Mouse (Mus musculus) spleen, embryonic (tissue): ENCODE measurements at regions not wholly inside any gene's neighbourhood (a gene's known extent, or its start where the extent isn't known, plus 50 kb on each side); places are given as distances from the start of the nearest gene placed in this dataset.

ENCODE experiments used
- CTCF ChIA-PET: fragments of 350-600 bp; sonication (Branson Sonifier 250); formaldehyde crosslinking; loops from one replicate; lab custom pipeline; 2022; lab: Charles Lee

GRCm38 (mm10) chr4:54704696-54705095 lies 240.2 kb upstream of the Zfp462 start:
- CTCF ChIA-PET, result no interaction called here

GRCm38 (mm10) chr4:54709751-54710150 lies 235.1 kb upstream of the Zfp462 start:
- CTCF ChIA-PET, result no interaction called here

- CTCF ChIA-PET, result interaction anchor here (0.7 kb wide), 1 partner anchor 334 kb away, joined by 3 read pairs; no protein-coding TSS in a partner anchor
Measured at GRCm38 (mm10) chr4:54712929-54713328, 231.9 kb upstream of the Zfp462 start.

- CTCF ChIA-PET, result no interaction called here
Measured at GRCm38 (mm10) chr4:54714612-54715342, 230.1 kb upstream of the Zfp462 start.

- CTCF ChIA-PET, result no interaction called here
Measured at GRCm38 (mm10) chr4:54718083-54718482, 226.8 kb upstream of the Zfp462 start.

- CTCF ChIA-PET, result no interaction called here
Measured at GRCm38 (mm10) chr4:54739001-54739400, 205.8 kb upstream of the Zfp462 start.

- CTCF ChIA-PET, result no interaction called here
Measured at GRCm38 (mm10) chr4:54751458-54751857, 193.4 kb upstream of the Zfp462 start.

- CTCF ChIA-PET, result no interaction called here
Measured at GRCm38 (mm10) chr4:54756441-54756840, 188.4 kb upstream of the Zfp462 start.

- CTCF ChIA-PET, result interaction anchor here (0.7 kb wide), 1 partner anchor 84 kb away, joined by 3 read pairs; no protein-coding TSS in a partner anchor
Measured at GRCm38 (mm10) chr4:54757715-54758500, 186.9 kb upstream of the Zfp462 start.

GRCm38 (mm10) chr4:54758501-54758829 lies 186.4 kb upstream of the Zfp462 start:
- CTCF ChIA-PET, result interaction anchor here (0.7 kb wide), 1 partner anchor 84 kb away, joined by 3 read pairs; no protein-coding TSS in a partner anchor

- CTCF ChIA-PET, result no interaction called here
Measured at GRCm38 (mm10) chr4:54761257-54761656, 183.6 kb upstream of the Zfp462 start.

GRCm38 (mm10) chr4:54765045-54765444 lies 179.8 kb upstream of the Zfp462 start:
- CTCF ChIA-PET, result interaction anchor here (0.6 kb wide), 1 partner anchor 1545 kb away, joined by 3 read pairs; no protein-coding TSS in a partner anchor

GRCm38 (mm10) chr4:54767506-54768200 lies 177.2 kb upstream of the Zfp462 start:
- CTCF ChIA-PET, result no interaction called here

GRCm38 (mm10) chr4:54768836-54769235 lies 176.0 kb upstream of the Zfp462 start:
- CTCF ChIA-PET, result interaction anchor here (0.5 kb wide), 1 partner anchor 1874 kb away, joined by 10 read pairs; no protein-coding TSS in a partner anchor

- CTCF ChIA-PET, result no interaction called here
Measured at GRCm38 (mm10) chr4:54774066-54774465, 170.8 kb upstream of the Zfp462 start.

- CTCF ChIA-PET, result interaction anchor here (0.6 kb wide), 1 partner anchor 33 kb away, joined by 4 read pairs; no protein-coding TSS in a partner anchor
Measured at GRCm38 (mm10) chr4:54774717-54775116, 170.1 kb upstream of the Zfp462 start.

- CTCF ChIA-PET, result interaction anchor here (0.7 kb wide), 1 partner anchor 115 kb away, joined by 3 read pairs; no protein-coding TSS in a partner anchor
Measured at GRCm38 (mm10) chr4:54780511-54780910, 164.3 kb upstream of the Zfp462 start.

GRCm38 (mm10) chr4:54791217-54791742 lies 153.6 kb upstream of the Zfp462 start:
- CTCF ChIA-PET, result no interaction called here

GRCm38 (mm10) chr4:54793857-54794256 lies 151.0 kb upstream of the Zfp462 start:
- CTCF ChIA-PET, result no interaction called here

GRCm38 (mm10) chr4:54795246-54795645 lies 149.6 kb upstream of the Zfp462 start:
- CTCF ChIA-PET, result no interaction called here

GRCm38 (mm10) chr4:54798523-54798922 lies 146.3 kb upstream of the Zfp462 start:
- CTCF ChIA-PET, result no interaction called here

GRCm38 (mm10) chr4:54811163-54811562 lies 133.7 kb upstream of the Zfp462 start:
- CTCF ChIA-PET, result no interaction called here
